Mouse (Mus musculus): ENCODE measurements around the gene Pcx.

GRCm38 (mm10) chr19:4567665-4568064, 57.4 kb downstream of the Pcx start:
- TF ChIP-seq CTCF (IDR thresholded peaks at IDR 0.05; ENCODE audit: low read depth), result no peak
- TF ChIP-seq EP300 (IDR thresholded peaks at IDR 0.05; ENCODE audit: low read depth), result no peak

Measured in liver, embryonic 14.5 days (tissue).